Mouse (Mus musculus): Measurements from ENCODE around the gene Chd5.

DNA sequence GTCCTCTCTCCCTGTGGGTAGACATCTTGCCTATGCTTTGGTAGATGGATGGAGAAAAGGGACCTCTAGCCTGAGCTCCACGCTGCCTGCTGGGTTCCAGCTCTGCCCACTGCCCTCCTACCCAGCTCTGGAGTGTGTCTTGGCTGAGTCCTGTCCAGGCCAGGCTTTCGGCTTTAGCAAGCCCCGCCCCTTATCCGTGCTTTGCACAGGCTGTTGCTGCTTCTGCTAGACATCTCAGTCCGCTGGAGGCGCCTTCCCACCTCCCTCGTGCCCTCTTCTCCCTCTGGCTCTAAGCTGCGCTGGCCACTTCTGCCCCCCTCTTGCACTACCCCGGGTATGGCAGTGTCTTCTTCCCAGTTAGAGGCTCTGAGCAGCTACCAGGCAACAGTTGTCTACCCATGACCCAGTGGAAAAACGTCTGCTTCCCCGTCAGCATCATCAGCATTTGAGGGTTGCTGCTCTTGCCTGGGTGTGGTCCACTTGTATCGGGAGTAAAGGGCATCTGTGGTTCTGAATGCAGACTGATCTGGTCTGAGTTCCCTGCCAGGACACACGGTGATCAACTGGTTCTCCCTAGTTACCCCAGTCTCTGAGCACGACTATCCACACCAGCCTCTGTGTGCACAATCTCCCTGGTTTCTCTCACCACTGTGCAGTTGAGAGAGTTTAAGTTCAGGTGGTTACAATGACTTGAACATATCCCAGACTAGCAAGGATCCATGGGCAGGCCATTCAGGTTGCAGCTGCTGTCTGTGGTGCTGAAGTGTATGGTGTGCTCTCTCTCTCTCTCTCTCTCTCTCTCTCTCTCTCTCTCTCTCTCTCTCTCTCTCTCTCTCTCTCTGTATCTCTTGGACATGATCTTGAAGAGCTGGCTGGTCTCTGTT, 13.2 kb downstream of the Chd5 start:
- no peak for TF ChIP-seq CEBPB (IDR thresholded peaks at IDR 0.05; ENCODE audit: insufficient read depth, poor library complexity, severe bottlenecking)
- no peak for TF ChIP-seq POLR2A (IDR thresholded peaks at IDR 0.05; ENCODE audit: insufficient read length, low read depth)
- TF ChIP-seq TCF12 (IDR thresholded peaks at IDR 0.05; ENCODE audit: insufficient read depth, poor library complexity, severe bottlenecking), result no peak
- no peak for TF ChIP-seq E2F4 (IDR thresholded peaks at IDR 0.05; ENCODE audit: insufficient read depth)
- TF ChIP-seq POLR2AphosphoS2 (IDR thresholded peaks at IDR 0.05; ENCODE audit: insufficient read length, low read depth), result no peak
- peak; percentile 82 for TF ChIP-seq REST (IDR thresholded peaks at IDR 0.05; ENCODE audit: insufficient read depth, insufficient read length)
- no peak for TF ChIP-seq MYOD1 (IDR thresholded peaks at IDR 0.05; ENCODE audit: control insufficient read depth in 1 of 3, insufficient read length in 2 of 3, low read depth in 2 of 3)
- no peak for TF ChIP-seq MYOG (IDR thresholded peaks at IDR 0.05; ENCODE audit: control insufficient read depth in 1 of 3, insufficient read depth in 1 of 3, insufficient read length in 2 of 3, low read depth in 2 of 3)
- no peak for TF ChIP-seq MAX (IDR thresholded peaks at IDR 0.05; ENCODE audit: low read depth)
- no peak for TF ChIP-seq USF1 (IDR thresholded peaks at IDR 0.05; ENCODE audit: low read depth)

Measured in myocyte (in vitro differentiated cells).